Mouse (Mus musculus): Measurements from ENCODE around the gene B3glct. TPM values are rescaled to one million over a fixed set of nuclear protein-coding genes. Genes with fewer than 3 reads are reported as not detected.

B3glct gene
- polyA plus RNA-seq, 1 experiment from 2014 or later = 17.8 TPM

DNA sequence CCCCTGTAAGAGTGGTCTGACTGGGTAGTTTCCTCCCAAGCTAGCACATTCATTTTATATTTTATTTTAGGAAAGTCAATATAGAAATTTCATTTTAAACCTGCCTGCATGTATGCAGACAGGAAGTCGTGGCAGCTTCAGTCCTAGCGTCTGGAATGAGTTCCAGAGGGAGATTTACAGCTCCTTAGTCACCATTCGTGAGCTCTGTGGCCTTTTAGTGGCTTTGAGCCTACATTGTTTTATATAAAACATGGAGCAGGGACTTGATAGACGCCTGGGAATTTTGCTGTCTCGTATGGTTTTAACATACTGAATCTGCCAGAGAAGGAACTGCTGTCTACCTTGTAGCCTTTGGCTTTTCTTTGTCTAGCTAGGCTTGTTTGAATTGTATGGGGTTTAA lies 2.9 kb downstream of the B3glct start:
- no peak for ATAC-seq (ENCODE audit: insufficient number of reproducible peaks, insufficient read depth, low FRiP score, low read depth)
- Histone ChIP-seq H3K27ac (ENCODE audit: low read length) (no peak overlapping the region), H3K4me2 (replicated peaks; ENCODE audit: low read depth, low read length) (no peak overlapping the region), H3K27me3 (ENCODE audit: control insufficient read depth, insufficient read depth, low read length) (no peaks in the 10 kb centered on the region), H3K4me1 (ENCODE audit: control insufficient read depth, insufficient read depth, low read length) (peaks cover 3% of the 10 kb centered on the region; the same call in 1 of the 2 replicates), H3K9me3 (ENCODE audit: control insufficient read depth, low read depth, low read length) (no peaks in the 10 kb centered on the region), H3K9ac (replicated peaks; ENCODE audit: low read depth, low read length) (no peak overlapping the region), H3K36me3 (ENCODE audit: control insufficient read depth, insufficient read depth, low read length) (no peaks in the 10 kb centered on the region), H3K4me3 (ENCODE audit: low read depth, low read length) (no peak overlapping the region)
- 61% methylated on average over 5 of the region's 5 CpGs for WGBS

- ATAC-seq (ENCODE audit: insufficient number of reproducible peaks, insufficient read depth, low FRiP score, low read depth) = no peak
- Histone ChIP-seq H3K9ac (replicated peaks; ENCODE audit: low read depth, low read length) (no peak overlapping the region), H3K27me3 (ENCODE audit: control insufficient read depth, insufficient read depth, low read length) (no peaks in the 10 kb centered on the region), H3K36me3 (ENCODE audit: control insufficient read depth, insufficient read depth, low read length) (no peaks in the 10 kb centered on the region), H3K4me2 (replicated peaks; ENCODE audit: low read depth, low read length) (no peak overlapping the region), H3K27ac (ENCODE audit: low read length) (no peak overlapping the region), H3K4me1 (ENCODE audit: control insufficient read depth, insufficient read depth, low read length) (no peaks in the 10 kb centered on the region), H3K9me3 (ENCODE audit: control insufficient read depth, low read depth, low read length) (no peaks in the 10 kb centered on the region), H3K4me3 (ENCODE audit: low read depth, low read length) (no peak overlapping the region)
- WGBS = 76% methylated on average over 5 of the region's 5 CpGs
These were observed 11.8 kb downstream of the B3glct start for GRCm38 (mm10) chr5:149689860-149690259.

DNA sequence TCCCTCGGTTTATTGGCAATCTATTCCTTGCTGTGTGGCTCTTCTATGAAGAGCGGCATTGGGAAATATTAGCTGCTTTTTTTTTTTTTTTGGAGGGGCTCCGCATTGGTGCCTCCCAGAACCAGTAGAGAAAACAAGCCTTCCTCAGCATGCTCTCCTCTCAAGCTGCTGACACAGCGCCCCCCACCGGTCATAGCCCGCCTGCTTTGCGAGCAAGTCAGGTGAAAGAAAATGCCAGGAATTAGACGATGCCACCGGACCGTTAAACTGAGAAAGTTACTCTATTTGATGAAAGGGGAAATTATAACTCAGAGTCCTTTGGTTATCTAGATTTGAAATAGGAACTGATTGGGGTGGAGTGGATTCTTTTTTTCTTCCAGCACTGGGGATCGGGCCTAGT lies 14.5 kb downstream of the B3glct start:
- Histone ChIP-seq H3K4me3 (ENCODE audit: low read depth, low read length) (no peak overlapping the region), H3K27me3 (ENCODE audit: control insufficient read depth, insufficient read depth, low read length) (no peaks in the 10 kb centered on the region), H3K27ac (ENCODE audit: low read length) (no peak overlapping the region), H3K4me1 (ENCODE audit: control insufficient read depth, insufficient read depth, low read length) (no peaks in the 10 kb centered on the region), H3K4me2 (replicated peaks; ENCODE audit: low read depth, low read length) (no peak overlapping the region), H3K9ac (replicated peaks; ENCODE audit: low read depth, low read length) (no peak overlapping the region), H3K36me3 (ENCODE audit: control insufficient read depth, insufficient read depth, low read length) (no peaks in the 10 kb centered on the region), H3K9me3 (ENCODE audit: control insufficient read depth, low read depth, low read length) (no peaks in the 10 kb centered on the region)
- 83% methylated on average over 11 of the region's 11 CpGs for WGBS
- no peak for ATAC-seq (ENCODE audit: insufficient number of reproducible peaks, insufficient read depth, low FRiP score, low read depth)

DNA sequence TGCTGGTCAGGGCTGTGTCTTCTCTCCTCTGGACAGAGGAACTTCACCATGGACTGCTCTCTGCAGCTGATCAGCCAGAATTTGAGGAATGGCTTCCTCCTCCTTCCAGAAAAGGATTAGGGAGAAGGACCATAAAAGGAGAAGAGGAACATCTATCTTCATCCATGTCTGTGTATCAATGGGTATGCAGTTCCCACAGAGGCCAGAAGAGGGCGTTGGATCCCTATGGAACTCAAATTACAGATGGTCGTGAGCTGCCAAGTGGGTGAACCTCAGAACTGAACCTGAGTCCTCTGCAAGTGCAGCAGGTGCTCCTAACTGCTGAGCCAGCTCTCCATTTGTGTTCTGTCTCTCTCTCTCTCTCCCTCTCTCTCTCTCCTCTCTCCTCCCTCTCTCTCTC lies 15.2 kb downstream of the B3glct start:
- H3K9ac ChIP-seq (replicated peaks; ENCODE audit: low read depth, low read length) = no peak overlapping the region
- H3K27me3 ChIP-seq (ENCODE audit: control insufficient read depth, insufficient read depth, low read length) = no peaks in the 10 kb centered on the region

GRCm38 (mm10) chr5:149693968-149694367 lies 15.9 kb downstream of the B3glct start:
- H3K27me3 ChIP-seq (ENCODE audit: control insufficient read depth, insufficient read depth, low read length) = no peaks in the 10 kb centered on the region
- 82% methylated on average over 3 of the region's 3 CpGs for WGBS
- no peak for ATAC-seq (ENCODE audit: insufficient number of reproducible peaks, insufficient read depth, low FRiP score, low read depth)
- H3K4me2 ChIP-seq (replicated peaks; ENCODE audit: low read depth, low read length) = no peak overlapping the region
- no peak overlapping the region for H3K9ac ChIP-seq (replicated peaks; ENCODE audit: low read depth, low read length)
- no peak overlapping the region for H3K4me3 ChIP-seq (ENCODE audit: low read depth, low read length)
- H3K36me3 ChIP-seq (ENCODE audit: control insufficient read depth, insufficient read depth, low read length) = no peaks in the 10 kb centered on the region
- no peaks in the 10 kb centered on the region for H3K9me3 ChIP-seq (ENCODE audit: control insufficient read depth, low read depth, low read length)
- H3K4me1 ChIP-seq (ENCODE audit: control insufficient read depth, insufficient read depth, low read length) = no peaks in the 10 kb centered on the region
- no peak overlapping the region for H3K27ac ChIP-seq (ENCODE audit: low read length)

More for the DNA sequence above, 15.2 kb downstream of the B3glct start:
- H3K9me3 ChIP-seq (ENCODE audit: control insufficient read depth, low read depth, low read length) = no peaks in the 10 kb centered on the region
- no peaks in the 10 kb centered on the region for H3K36me3 ChIP-seq (ENCODE audit: control insufficient read depth, insufficient read depth, low read length)
- no peak overlapping the region for H3K27ac ChIP-seq (ENCODE audit: low read length)
- 75% methylated on average over 2 of the region's 2 CpGs for WGBS
- no peak overlapping the region for H3K4me3 ChIP-seq (ENCODE audit: low read depth, low read length)
- ATAC-seq (ENCODE audit: insufficient number of reproducible peaks, insufficient read depth, low FRiP score, low read depth) = no peak
- no peak overlapping the region for H3K4me2 ChIP-seq (replicated peaks; ENCODE audit: low read depth, low read length)
- no peaks in the 10 kb centered on the region for H3K4me1 ChIP-seq (ENCODE audit: control insufficient read depth, insufficient read depth, low read length)

- Histone ChIP-seq H3K9ac (replicated peaks; ENCODE audit: low read depth, low read length) (no peak overlapping the region), H3K27me3 (ENCODE audit: control insufficient read depth, insufficient read depth, low read length) (no peaks in the 10 kb centered on the region), H3K4me3 (ENCODE audit: low read depth, low read length) (no peak overlapping the region), H3K4me2 (replicated peaks; ENCODE audit: low read depth, low read length) (no peak overlapping the region), H3K27ac (ENCODE audit: low read length) (no peak overlapping the region), H3K9me3 (ENCODE audit: control insufficient read depth, low read depth, low read length) (no peaks in the 10 kb centered on the region), H3K4me1 (ENCODE audit: control insufficient read depth, insufficient read depth, low read length) (no peaks in the 10 kb centered on the region), H3K36me3 (ENCODE audit: control insufficient read depth, insufficient read depth, low read length) (no peaks in the 10 kb centered on the region)
- ATAC-seq (ENCODE audit: insufficient number of reproducible peaks, insufficient read depth, low FRiP score, low read depth) = no peak
- WGBS = 89% methylated on average over 18 of the region's 18 CpGs
These were observed 17.2 kb downstream of the B3glct start for GRCm38 (mm10) chr5:149695077-149695750.

GRCm38 (mm10) chr5:149702770-149703169 lies 24.7 kb downstream of the B3glct start:
- Histone ChIP-seq H3K9ac (replicated peaks; ENCODE audit: low read depth, low read length) (no peak overlapping the region), H3K27ac (ENCODE audit: low read length) (no peak overlapping the region), H3K4me2 (replicated peaks; ENCODE audit: low read depth, low read length) (no peak overlapping the region), H3K9me3 (ENCODE audit: control insufficient read depth, low read depth, low read length) (no peaks in the 10 kb centered on the region; the same call in 1 of the 2 replicates), H3K4me3 (ENCODE audit: low read depth, low read length) (no peak overlapping the region), H3K27me3 (ENCODE audit: control insufficient read depth, insufficient read depth, low read length) (no peaks in the 10 kb centered on the region), H3K4me1 (ENCODE audit: control insufficient read depth, insufficient read depth, low read length) (no peaks in the 10 kb centered on the region), H3K36me3 (ENCODE audit: control insufficient read depth, insufficient read depth, low read length) (no peaks in the 10 kb centered on the region)
- no peak for ATAC-seq (ENCODE audit: insufficient number of reproducible peaks, insufficient read depth, low FRiP score, low read depth)

DNA sequence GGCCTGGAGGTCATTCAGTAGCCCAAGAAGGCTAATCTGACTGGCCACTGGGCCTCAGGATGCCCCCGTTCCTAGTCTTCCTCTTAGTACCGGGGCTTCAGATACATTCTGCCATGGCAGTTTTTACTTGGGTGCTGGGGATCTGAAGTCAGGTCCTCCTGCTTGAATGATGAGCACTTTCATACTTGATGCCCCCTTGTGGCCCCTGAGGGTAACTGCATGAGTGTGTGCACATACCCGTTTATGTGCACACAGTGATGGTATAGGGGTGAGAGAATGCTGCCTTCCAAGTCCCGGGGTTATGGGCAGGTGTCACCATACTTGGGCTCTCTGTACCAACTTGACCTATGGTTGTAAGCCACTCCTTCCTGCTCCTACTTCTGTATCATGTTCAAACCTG lies 33.5 kb downstream of the B3glct start:
- Histone ChIP-seq H3K27me3 (ENCODE audit: control insufficient read depth, insufficient read depth, low read length) (no peaks in the 10 kb centered on the region), H3K9me3 (ENCODE audit: control insufficient read depth, low read depth, low read length) (no peaks in the 10 kb centered on the region), H3K4me3 (ENCODE audit: low read depth, low read length) (no peak overlapping the region), H3K9ac (replicated peaks; ENCODE audit: low read depth, low read length) (no peak overlapping the region), H3K36me3 (ENCODE audit: control insufficient read depth, insufficient read depth, low read length) (no peaks in the 10 kb centered on the region), H3K4me2 (replicated peaks; ENCODE audit: low read depth, low read length) (no peak overlapping the region), H3K4me1 (ENCODE audit: control insufficient read depth, insufficient read depth, low read length) (no peaks in the 10 kb centered on the region), H3K27ac (ENCODE audit: low read length) (no peak overlapping the region)
- WGBS = 93% methylated on average over 4 of the region's 4 CpGs
- no peak for ATAC-seq (ENCODE audit: insufficient number of reproducible peaks, insufficient read depth, low FRiP score, low read depth)

GRCm38 (mm10) chr5:149713170-149713774 lies 35.2 kb downstream of the B3glct start:
- Histone ChIP-seq H3K36me3 (ENCODE audit: control insufficient read depth, insufficient read depth, low read length) (no peaks in the 10 kb centered on the region), H3K27me3 (ENCODE audit: control insufficient read depth, insufficient read depth, low read length) (no peaks in the 10 kb centered on the region), H3K4me1 (ENCODE audit: control insufficient read depth, insufficient read depth, low read length) (no peaks in the 10 kb centered on the region), H3K4me2 (replicated peaks; ENCODE audit: low read depth, low read length) (no peak overlapping the region), H3K27ac (ENCODE audit: low read length) (no peak overlapping the region), H3K9me3 (ENCODE audit: control insufficient read depth, low read depth, low read length) (no peaks in the 10 kb centered on the region), H3K9ac (replicated peaks; ENCODE audit: low read depth, low read length) (no peak overlapping the region), H3K4me3 (ENCODE audit: low read depth, low read length) (no peak overlapping the region)
- ATAC-seq (ENCODE audit: insufficient number of reproducible peaks, insufficient read depth, low FRiP score, low read depth) = no peak
- 53% methylated on average over 11 of the region's 11 CpGs for WGBS
